Mouse (Mus musculus) midbrain, embryonic 13.5 days (tissue): ENCODE data around the gene Gnl1. TPM values are rescaled to one million over a fixed set of nuclear protein-coding genes. Genes with fewer than 3 reads are reported as not detected.

Experiments
- ATAC-seq: fragments of 200-750 bp; cut with Nextera tagmentation; 2 replicates; pipeline ENCODE4 v1.8.0; 2017; ENCODE audit warnings: mild to moderate bottlenecking, moderate TSS enrichment, moderate library complexity
- H3K27ac ChIP-seq: fragments of 300-500 bp; sonication (generic); 2 replicates; pipeline ENCODE4 v1.5.1; 2015; ENCODE audit warnings: inconsistent platforms, mild to moderate bottlenecking, moderate library complexity
- H3K27me3 ChIP-seq: fragments of 300-500 bp; sonication (generic); 2 replicates; pipeline ENCODE4 v1.6.1; 2015; ENCODE audit warnings: mild to moderate bottlenecking, inconsistent platforms
- H3K36me3 ChIP-seq: fragments of 300-500 bp; sonication (generic); 2 replicates; pipeline ENCODE4 v1.6.1; 2015; ENCODE audit warnings: mild to moderate bottlenecking, inconsistent platforms
- H3K4me1 ChIP-seq: fragments of 300-500 bp; sonication (generic); replicated peaks from 2 replicates; pipeline ENCODE4 v1.6.1; 2015; ENCODE audit warnings: inconsistent platforms
- H3K4me2 ChIP-seq: fragments of 300-500 bp; sonication (generic); replicated peaks from 2 replicates; pipeline ENCODE4 v1.6.1; 2015; ENCODE audit warnings: moderate library complexity, mild to moderate bottlenecking, inconsistent platforms
- H3K4me3 ChIP-seq: fragments of 300-500 bp; sonication (generic); replicated peaks from 2 replicates; pipeline ENCODE4 v1.5.1; 2015; ENCODE audit warnings: mild to moderate bottlenecking, inconsistent platforms
- H3K9ac ChIP-seq: fragments of 300-500 bp; sonication (generic); replicated peaks from 2 replicates; pipeline ENCODE4 v1.6.1; 2015; ENCODE audit warnings: mild to moderate bottlenecking, inconsistent platforms
- H3K9me3 ChIP-seq: fragments of 300-500 bp; sonication (generic); 2 replicates; pipeline ENCODE4 v1.6.1; 2016; ENCODE audit warnings: mild to moderate bottlenecking, inconsistent platforms
- WGBS: fragments of 180-500 bp; shearing (Covaris S2); methylation state at CpG from one replicate; pipeline ENCODE4 v1.1.7; 2015; 5-methylcytosine and 5-hydroxymethylcytosine counted together
- polyA plus RNA-seq: library from polyadenylated mRNA; unstranded; fragments of >200 nt; fragmentation: Nextera tagmentation; extraction: Ambion mirVana; gene quantifications from 2 replicates; pipeline ENCODE4 v1.2.1, GENCODE M21; 2015

Gene Gnl1
- polyA plus RNA-seq, 1 experiment from 2014 or later: 50.3 TPM

DNA sequence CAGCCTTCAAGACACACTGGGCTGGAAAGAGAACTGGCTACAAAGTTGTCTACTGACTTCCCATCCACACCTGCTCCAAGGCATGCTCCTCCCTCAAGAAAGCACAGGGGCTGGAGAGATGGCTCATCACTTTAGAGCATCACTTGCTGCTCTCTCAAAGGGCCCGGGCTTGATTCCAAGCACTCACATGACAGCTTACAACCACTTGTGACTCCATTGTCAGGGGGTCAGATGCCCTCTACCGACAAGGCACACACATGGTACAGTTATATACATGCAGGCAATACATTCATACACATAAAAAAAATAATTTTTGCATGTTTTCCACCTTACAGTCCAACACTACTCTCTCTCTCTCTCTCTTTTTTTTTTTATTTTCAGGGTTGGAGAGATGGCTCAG, 12.0 kb upstream of the Gnl1 start:
- no peak overlapping the region for H3K9ac ChIP-seq
- WGBS: 95% methylated on average over 2 of the region's 2 CpGs

DNA sequence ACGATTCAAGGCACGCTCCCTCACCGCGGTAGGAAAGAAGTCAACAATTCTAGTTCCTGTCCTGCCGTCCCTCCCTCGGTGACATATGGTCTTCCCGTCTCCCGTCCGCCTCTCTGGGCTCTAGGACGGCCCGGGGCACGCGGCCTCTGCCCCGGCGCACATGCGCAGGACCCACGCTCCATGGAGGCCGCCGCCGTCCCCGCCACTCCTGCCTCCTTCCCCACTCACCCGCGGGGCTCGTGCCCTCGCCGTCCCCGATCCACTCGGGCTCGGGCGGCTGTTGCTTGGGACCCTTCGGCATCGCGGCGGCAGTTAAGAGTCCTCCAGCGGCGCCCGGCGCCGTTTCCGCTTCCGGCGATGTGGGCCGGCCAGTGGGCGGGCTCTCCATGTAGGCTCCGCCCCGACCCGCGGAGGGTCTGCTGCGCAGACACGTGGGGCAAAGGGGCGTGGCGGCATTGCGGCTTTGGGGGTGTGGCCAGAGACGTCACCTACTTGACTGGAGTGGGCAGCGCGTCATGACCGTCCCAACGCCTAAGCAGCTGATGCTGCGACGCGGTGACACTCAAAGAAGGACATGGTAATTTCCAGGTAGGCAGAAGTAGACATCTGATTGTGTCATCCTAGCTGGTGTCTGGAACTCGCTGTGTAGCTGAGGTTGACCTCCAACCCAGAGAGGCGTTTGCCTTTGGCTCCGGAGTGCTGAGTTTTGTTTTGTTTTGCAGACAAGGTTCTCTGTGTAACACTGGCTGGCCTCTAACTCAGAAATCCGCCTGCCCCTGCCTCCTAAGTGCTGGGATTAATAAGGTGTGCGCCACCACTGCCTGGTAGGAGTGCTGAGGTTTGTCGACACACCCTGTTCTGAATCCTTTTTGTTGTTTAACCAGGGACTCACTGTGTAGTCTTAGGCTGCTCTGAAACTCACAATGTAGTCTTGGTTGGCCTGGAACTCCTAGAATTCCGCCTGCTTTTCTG, 9.9 kb upstream of the Gnl1 start, which contains the start of gene Abcf1:
Gene Abcf1, minus strand, starts transcription at position 344 of the 972 bp plus-strand sequence.
- under 1% methylated on average over 68 of the region's 68 CpGs for WGBS
- ATAC-seq: peak; percentile 94
- peak within 1 kb of the TSS; percentile 72 for H3K27ac ChIP-seq

More for the DNA sequence above, 12.0 kb upstream of the Gnl1 start:
- H3K4me1 ChIP-seq: peaks cover 30% of the 10 kb centered on the region
- no peak overlapping the region for H3K4me2 ChIP-seq
- no peak overlapping the region for H3K27ac ChIP-seq
- no peak for ATAC-seq
- H3K4me3 ChIP-seq: no peak overlapping the region
- H3K36me3 ChIP-seq: peaks cover 49% of the 10 kb centered on the region
- H3K27me3 ChIP-seq: no peaks in the 10 kb centered on the region
- no peaks in the 10 kb centered on the region for H3K9me3 ChIP-seq

DNA sequence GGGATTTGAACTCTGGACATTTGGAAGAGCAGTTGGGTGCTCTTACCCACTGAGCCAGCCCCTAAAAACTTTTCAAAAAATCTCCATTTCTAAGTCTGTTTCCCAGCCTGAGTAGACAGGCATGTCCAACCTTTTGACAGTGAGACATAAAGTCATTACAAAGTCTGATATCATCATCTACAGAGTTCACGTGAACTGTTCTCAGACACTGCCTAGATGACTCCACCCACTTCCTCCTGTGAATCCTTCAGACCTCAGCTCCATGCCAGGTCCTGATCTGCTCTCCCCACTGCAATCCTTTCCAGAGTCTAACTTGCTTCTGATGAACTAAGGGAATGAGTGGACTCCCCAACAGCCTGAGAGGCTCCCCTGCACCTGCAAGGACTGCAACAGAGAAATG, 7.5 kb upstream of the Gnl1 start:
- H3K4me1 ChIP-seq: peaks cover 27% of the 10 kb centered on the region
- no peaks in the 10 kb centered on the region for H3K27me3 ChIP-seq
- H3K36me3 ChIP-seq: peaks cover 31% of the 10 kb centered on the region
- WGBS: 63% methylated on average over 1 of the region's 1 CpGs
- ATAC-seq: no peak
- no peak overlapping the region for H3K4me2 ChIP-seq
- H3K27ac ChIP-seq: no peak overlapping the region
- H3K4me3 ChIP-seq: no peak overlapping the region
- H3K9me3 ChIP-seq: no peaks in the 10 kb centered on the region
- no peak overlapping the region for H3K9ac ChIP-seq

More for the DNA sequence above, 9.9 kb upstream of the Gnl1 start, which contains the start of gene Abcf1:
- H3K4me1 ChIP-seq: peaks cover 30% of the 10 kb centered on the region
- H3K36me3 ChIP-seq: peaks cover 44% of the 10 kb centered on the region
- H3K4me3 ChIP-seq: peak within 1 kb of the TSS; percentile 90
- no peaks in the 10 kb centered on the region for H3K9me3 ChIP-seq
- peak within 1 kb of the TSS; percentile 82 for H3K9ac ChIP-seq
- H3K4me2 ChIP-seq: peak within 1 kb of the TSS; percentile 91
- H3K27me3 ChIP-seq: no peaks in the 10 kb centered on the region

DNA sequence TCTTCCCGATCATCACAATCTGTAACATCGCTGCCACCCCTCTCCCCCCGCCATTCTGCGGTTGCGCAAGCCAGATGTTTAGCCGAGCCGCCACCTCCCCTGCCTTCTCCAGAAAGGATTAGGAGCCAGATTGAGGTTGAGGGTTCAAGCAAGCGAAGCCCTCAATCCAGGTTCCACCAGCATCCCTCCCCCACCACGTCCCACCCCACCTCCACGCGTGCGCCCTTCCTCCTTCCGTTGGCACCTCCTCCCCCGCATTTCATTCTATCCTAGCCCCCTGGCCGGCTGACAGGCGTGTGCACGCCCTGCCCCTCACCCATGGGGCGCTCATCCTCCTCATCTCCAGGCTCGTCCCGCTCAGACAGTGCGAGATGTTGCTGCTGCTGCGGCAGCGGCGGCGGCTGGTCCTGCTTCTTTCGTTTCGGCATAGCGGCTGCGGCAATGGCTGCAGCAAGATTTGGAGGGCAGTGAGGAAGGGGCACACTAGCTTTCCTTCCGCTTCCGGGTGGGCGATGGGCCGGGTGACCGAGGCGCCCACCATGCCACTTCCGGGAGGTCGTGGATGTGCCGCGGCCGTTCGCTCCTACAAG, 745 bp upstream of the Gnl1 start:
- Histone ChIP-seq H3K4me3 (peak overlapping the region; percentile 97), H3K9ac (peak overlapping the region; percentile 86), H3K4me2 (peak overlapping the region; percentile 90), H3K36me3 (peaks cover 42% of the 10 kb centered on the region), H3K9me3 (no peaks in the 10 kb centered on the region), H3K27ac (peak overlapping the region; percentile 94), H3K4me1 (peaks cover 26% of the 10 kb centered on the region), H3K27me3 (no peaks in the 10 kb centered on the region)
- under 1% methylated on average over 41 of the region's 41 CpGs for WGBS
- peak; percentile 88 for ATAC-seq

DNA sequence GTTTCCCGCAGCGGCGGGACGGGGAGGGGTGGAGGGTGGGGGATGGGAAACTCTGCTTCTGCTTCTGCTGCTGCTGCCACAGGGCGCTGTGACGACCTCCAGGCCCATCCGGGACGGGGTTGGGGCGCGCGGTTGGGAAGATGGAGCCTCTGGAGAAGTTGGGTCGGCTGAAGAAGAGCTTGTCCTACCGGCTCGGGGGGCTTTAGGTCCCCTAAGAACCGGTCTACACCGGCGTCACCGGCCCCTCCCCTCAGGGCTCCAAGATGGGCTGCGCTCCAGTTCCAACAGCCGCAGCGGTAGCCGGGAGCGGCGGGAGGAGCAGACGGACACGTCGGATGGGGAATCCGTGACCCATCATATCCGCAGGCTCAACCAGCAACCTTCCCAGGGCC, 708 bp downstream of the Gnl1 start:
- no peaks in the 10 kb centered on the region for H3K9me3 ChIP-seq
- peaks cover 44% of the 10 kb centered on the region for H3K36me3 ChIP-seq
- no peaks in the 10 kb centered on the region for H3K27me3 ChIP-seq
- H3K9ac ChIP-seq: peak overlapping the region; percentile 86
- H3K4me2 ChIP-seq: peak overlapping the region; percentile 90
- H3K27ac ChIP-seq: peak overlapping the region; percentile 94
- 1% methylated on average over 27 of the region's 29 CpGs for WGBS
- H3K4me1 ChIP-seq: peaks cover 26% of the 10 kb centered on the region
- peak overlapping the region; percentile 97 for H3K4me3 ChIP-seq
- peak; percentile 48 for ATAC-seq

DNA sequence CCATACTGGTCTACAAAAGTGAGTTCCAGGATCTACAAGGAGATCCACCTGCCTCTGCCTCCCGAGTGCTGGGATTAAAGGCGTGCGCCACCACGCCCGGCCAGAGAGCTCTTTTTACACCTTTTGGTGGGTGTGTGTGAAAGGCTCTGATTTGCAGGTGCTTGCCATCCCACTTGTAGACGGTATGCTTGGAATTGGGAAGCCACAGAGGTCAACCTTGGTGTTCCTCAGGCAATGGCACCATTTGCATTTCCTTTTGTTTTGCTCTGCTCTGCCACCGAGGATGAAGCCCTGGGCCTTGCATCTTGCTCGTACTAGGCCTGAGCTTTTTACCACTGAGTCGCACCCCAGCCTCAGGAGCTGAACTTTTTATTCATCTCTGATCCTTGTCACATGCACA, 2.1 kb downstream of the Gnl1 start:
- Histone ChIP-seq H3K27me3 (no peaks in the 10 kb centered on the region), H3K4me1 (peaks cover 26% of the 10 kb centered on the region), H3K27ac (no peak overlapping the region), H3K4me3 (peak overlapping the region; percentile 97; the same call in 1 of the 2 replicates), H3K9ac (no peak overlapping the region), H3K36me3 (peaks cover 52% of the 10 kb centered on the region), H3K9me3 (no peaks in the 10 kb centered on the region), H3K4me2 (no peak overlapping the region)
- ATAC-seq: no peak
- WGBS: 89% methylated on average over 9 of the region's 9 CpGs

DNA sequence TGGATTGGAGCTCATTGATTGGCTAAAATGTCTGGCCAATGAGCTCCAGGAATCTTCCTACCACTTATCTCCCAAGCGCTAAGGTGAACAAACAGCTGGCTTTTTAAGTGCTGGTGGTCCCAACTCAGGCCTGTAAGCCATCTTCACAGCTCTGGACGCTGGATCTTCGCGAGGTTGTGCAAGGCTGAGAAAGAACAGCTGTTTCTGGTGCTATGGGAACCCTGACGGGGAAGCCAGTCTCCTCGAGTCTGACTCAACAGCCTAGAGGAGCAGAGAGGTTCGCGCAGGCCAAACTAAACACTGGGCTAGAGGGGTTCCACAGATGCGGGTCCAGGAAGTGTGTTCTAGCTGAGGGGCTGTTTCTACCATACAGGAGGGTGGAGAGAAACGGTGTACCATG, 12.1 kb downstream of the Gnl1 start:
- H3K9me3 ChIP-seq: no peaks in the 10 kb centered on the region
- H3K4me1 ChIP-seq: peaks cover 16% of the 10 kb centered on the region
- ATAC-seq: no peak
- no peak overlapping the region for H3K9ac ChIP-seq
- no peak overlapping the region for H3K27ac ChIP-seq
- peaks cover 33% of the 10 kb centered on the region for H3K36me3 ChIP-seq
- 61% methylated on average over 10 of the region's 10 CpGs for WGBS
- H3K4me3 ChIP-seq: no peak overlapping the region
- no peak overlapping the region for H3K4me2 ChIP-seq
- H3K27me3 ChIP-seq: no peaks in the 10 kb centered on the region

DNA sequence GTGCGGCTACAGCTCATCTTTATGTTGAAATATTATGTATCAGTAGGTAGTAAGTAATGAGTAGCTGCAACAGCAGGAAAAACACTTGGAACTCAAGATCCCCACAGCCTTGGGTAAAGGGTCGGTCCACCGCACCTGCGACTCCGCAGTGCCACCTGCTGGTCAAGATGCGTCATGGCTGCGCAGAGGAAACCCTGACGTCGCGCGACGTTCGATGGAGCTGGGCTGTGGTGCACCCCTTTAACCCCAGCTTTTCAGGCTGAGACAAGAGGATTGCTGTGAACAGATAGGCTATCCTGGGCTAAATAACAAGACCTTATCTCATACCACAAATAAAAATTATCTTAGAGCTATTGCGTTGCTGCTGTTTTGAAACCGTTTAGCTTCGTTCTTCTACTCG, 14.0 kb downstream of the Gnl1 start:
- peak overlapping the region; percentile 72 for H3K4me3 ChIP-seq
- peak; percentile 76 for ATAC-seq
- peak overlapping the region; percentile 37 for H3K4me2 ChIP-seq
- H3K9me3 ChIP-seq: no peaks in the 10 kb centered on the region
- peaks cover 14% of the 10 kb centered on the region for H3K36me3 ChIP-seq
- no peaks in the 10 kb centered on the region for H3K27me3 ChIP-seq
- H3K27ac ChIP-seq: no peak overlapping the region
- WGBS: 10% methylated on average over 17 of the region's 17 CpGs
- H3K4me1 ChIP-seq: peaks cover 28% of the 10 kb centered on the region
- H3K9ac ChIP-seq: no peak overlapping the region

DNA sequence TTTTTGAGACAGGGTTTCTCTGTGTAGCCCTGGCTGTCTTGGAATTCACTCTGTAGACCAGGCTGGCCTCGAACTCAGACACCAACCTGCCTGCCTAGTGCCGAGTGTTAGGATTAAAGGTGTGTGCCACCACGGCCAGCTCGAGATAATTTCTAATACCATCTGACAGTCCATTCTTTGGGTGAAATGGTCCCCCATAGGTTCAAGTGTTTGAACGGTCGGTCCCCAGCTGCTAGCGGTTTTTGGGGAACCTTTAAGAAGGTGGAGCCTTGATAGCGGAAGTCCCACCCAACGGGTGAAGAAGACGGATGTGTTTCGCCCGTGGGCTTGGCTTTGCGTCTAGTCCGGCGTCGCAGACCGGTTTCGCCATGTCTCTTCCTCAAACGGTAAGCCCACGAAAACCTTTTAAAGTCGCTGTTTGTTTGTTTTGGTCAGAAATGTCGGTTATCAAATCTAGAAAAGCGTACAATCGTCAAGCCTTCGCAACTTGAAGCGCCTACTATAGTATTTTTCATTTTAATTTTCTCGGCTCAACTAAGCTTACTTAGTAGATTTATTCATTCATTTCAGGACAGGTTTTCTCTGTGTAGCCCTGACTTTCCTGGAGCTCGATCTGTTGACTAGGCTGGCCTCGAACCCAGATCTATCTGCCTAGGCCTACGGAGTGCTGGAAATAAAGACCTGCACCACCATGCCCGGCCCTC, 14.7 kb downstream of the Gnl1 start:
- peak overlapping the region; percentile 77 for H3K9ac ChIP-seq
- peaks cover 7% of the 10 kb centered on the region for H3K36me3 ChIP-seq
- H3K4me3 ChIP-seq: peak overlapping the region; percentile 72
- 4% methylated on average over 31 of the region's 31 CpGs for WGBS
- no peaks in the 10 kb centered on the region for H3K27me3 ChIP-seq
- peak overlapping the region; percentile 70 for H3K27ac ChIP-seq
- peak overlapping the region; percentile 80 for H3K4me2 ChIP-seq
- peak; percentile 69 for ATAC-seq
- no peaks in the 10 kb centered on the region for H3K9me3 ChIP-seq
- peaks cover 28% of the 10 kb centered on the region for H3K4me1 ChIP-seq

DNA sequence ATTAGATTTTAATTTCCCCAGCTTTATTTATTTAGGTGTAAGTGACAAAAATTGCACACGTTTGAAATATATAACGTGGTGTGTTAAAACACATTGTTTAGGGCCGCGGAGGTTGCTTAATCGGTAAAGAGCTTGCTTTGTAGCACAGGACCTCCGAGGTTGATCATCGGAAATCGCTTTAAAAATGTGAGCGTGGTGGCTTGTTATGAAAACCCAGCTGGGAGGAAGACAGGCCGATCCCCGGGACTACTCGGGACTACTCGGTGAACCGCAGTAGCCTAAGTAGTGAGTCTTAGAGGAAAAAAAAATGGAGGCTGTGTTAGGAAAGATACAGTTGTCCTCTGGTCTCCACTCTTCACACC, 15.2 kb downstream of the Gnl1 start:
- Histone ChIP-seq H3K27me3 (no peaks in the 10 kb centered on the region), H3K4me3 (peak overlapping the region; percentile 72), H3K9me3 (no peaks in the 10 kb centered on the region), H3K36me3 (peaks cover 2% of the 10 kb centered on the region; the same call in 1 of the 2 replicates), H3K27ac (peak overlapping the region; percentile 70), H3K4me1 (peaks cover 28% of the 10 kb centered on the region), H3K9ac (peak overlapping the region; percentile 77), H3K4me2 (peak overlapping the region; percentile 80)
- 4% methylated on average over 14 of the region's 14 CpGs for WGBS
- no peak for ATAC-seq

DNA sequence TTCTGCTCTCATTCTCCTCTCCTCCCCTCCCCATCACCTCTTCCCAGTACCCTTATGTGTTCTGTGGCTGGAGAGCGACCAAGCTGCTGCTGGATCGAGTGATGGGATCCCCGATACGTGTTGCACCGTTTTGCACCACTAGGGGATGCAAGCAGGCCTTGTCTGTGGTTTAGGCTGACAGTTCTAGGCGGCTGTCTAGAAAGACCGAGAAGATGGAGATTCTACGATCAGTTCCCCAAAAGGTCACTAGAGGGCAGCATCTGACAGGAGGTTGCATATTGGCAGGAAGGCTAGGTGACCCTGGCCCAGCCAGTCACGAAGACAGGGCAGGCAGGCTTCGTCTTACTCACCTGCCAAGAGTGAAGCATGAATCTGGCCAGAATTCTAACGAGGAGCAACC, 17.3 kb downstream of the Gnl1 start:
- H3K4me1 ChIP-seq: peaks cover 28% of the 10 kb centered on the region
- H3K4me2 ChIP-seq: 0 out of 2 replicates have a peak overlapping the region, but pooled peaks have one; percentile 9
- H3K9me3 ChIP-seq: no peaks in the 10 kb centered on the region
- H3K4me3 ChIP-seq: no peak overlapping the region
- no peaks in the 10 kb centered on the region for H3K36me3 ChIP-seq
- no peak overlapping the region for H3K9ac ChIP-seq
- ATAC-seq: peak; percentile 69
- no peak overlapping the region for H3K27ac ChIP-seq
- no peaks in the 10 kb centered on the region for H3K27me3 ChIP-seq
- 5% methylated on average over 11 of the region's 11 CpGs for WGBS
